8 mouse cellular contexts compared by ENCODE assay signal in the genomic region with DNA sequence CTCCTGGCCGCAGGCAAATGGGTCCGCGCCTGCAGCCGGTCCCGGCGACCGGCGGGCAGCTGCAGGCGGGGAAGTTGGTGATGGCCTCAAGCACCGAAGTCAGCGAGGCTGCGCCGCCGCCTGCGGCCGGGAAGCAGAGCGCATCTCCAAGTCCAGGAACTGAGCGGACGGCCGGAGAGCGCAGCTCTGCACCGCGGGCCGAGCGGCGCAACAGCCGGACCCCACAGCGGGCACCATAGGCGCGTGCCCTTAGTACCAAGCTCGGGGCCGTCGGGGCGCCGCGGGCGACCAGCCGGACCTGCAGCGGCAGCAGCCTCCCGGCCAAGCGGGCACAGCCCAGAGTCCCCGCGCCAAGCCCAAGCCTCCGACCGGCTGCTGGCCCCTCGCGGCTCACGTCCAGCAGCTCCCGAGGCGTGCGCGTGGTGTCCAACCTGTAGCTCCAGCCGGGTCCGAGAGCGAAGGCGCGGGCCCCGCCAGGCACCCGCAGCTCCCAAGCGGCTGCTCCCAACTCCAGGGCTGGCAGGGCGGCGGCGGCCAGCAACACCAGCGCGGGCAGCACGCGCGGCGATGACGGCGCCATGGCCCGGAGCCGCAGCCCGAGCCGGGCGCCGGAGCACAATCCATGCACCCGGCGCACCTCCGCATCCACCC. TPM values are rescaled to one million over a fixed set of nuclear protein-coding genes. Genes with fewer than 3 reads are reported as not detected.
DNase-seq lines count a peak whose midpoint lies in the region; ATAC-seq and TF ChIP-seq lines count a peak whose summit lies in the region.

A gene (minus strand): TSS at position 587 of the 651 bp plus-strand sequence.

- TF ChIP-seq POLR2A in liver, adult 2 months (IDR thresholded peaks at IDR 0.05; ENCODE audit: extremely low read depth, insufficient read depth, low read length) = no peak
- TF ChIP-seq POLR2A in small intestine, adult 2 months (IDR thresholded peaks at IDR 0.05; ENCODE audit: low read depth, low read length) = no peak

- H3K27me3 ChIP-seq in liver, adult 2 months (ENCODE audit: control insufficient read depth, insufficient read depth, low read length) = peaks cover 18% of the 10 kb centered on the region
- H3K27me3 ChIP-seq in hindbrain, embryonic 15.5 days = peaks cover 41% of the 10 kb centered on the region
- H3K27me3 ChIP-seq in liver, embryonic 15.5 days = peaks cover 91% of the 10 kb centered on the region
- no peaks in the 10 kb centered on the region; the same call in 1 of the 2 replicates for H3K27me3 ChIP-seq in small intestine, adult 2 months (ENCODE audit: control insufficient read depth, insufficient read depth, low read length)

- peak within 1 kb of the TSS; percentile 8; the same call in 1 of the 2 replicates for H3K4me3 ChIP-seq in liver, adult 2 months (ENCODE audit: insufficient read depth, low read depth, low read length)
- H3K4me3 ChIP-seq in hindbrain, embryonic 15.5 days = peak within 1 kb of the TSS; percentile 47
- peak within 1 kb of the TSS; percentile 48 for H3K4me3 ChIP-seq in liver, embryonic 15.5 days (replicated peaks)
- peak within 1 kb of the TSS; percentile 64 for H3K4me3 ChIP-seq in small intestine, adult 2 months (ENCODE audit: low read depth, low read length)

- H3K9ac ChIP-seq in liver, adult 2 months (ENCODE audit: low read depth, low read length) = no peak within 1 kb of the TSS
- H3K9ac ChIP-seq in hindbrain, embryonic 15.5 days = peak within 1 kb of the TSS; percentile 39
- H3K9ac ChIP-seq in liver, embryonic 15.5 days = no peak within 1 kb of the TSS

- TF ChIP-seq CTCF in liver, adult 2 months (IDR thresholded peaks at IDR 0.05; ENCODE audit: low read depth, low read length) = no peak
- TF ChIP-seq CTCF in small intestine, adult 2 months (IDR thresholded peaks at IDR 0.05; ENCODE audit: extremely low read depth, insufficient read length, insufficient replicate concordance, low read depth, low read length) = no peak

- H3K9me3 ChIP-seq in hindbrain, embryonic 15.5 days = no peaks in the 10 kb centered on the region
- no peaks in the 10 kb centered on the region for H3K9me3 ChIP-seq in liver, embryonic 15.5 days (replicated peaks)

- H3K4me2 ChIP-seq in hindbrain, embryonic 15.5 days = peak within 1 kb of the TSS; percentile 79
- H3K4me2 ChIP-seq in liver, embryonic 15.5 days = peak within 1 kb of the TSS; percentile 67

- peak; percentile 16 for ATAC-seq in hindbrain, embryonic 15.5 days (ENCODE audit: low FRiP score, low read depth)
- no peak for ATAC-seq in liver, embryonic 15.5 days (ENCODE audit: insufficient read depth)

- no peak for DNase-seq in liver, adult 2 months (ENCODE audit: extremely low read depth, low read depth, low spot score)
- no peak for DNase-seq in liver
- peak; percentile 72 for DNase-seq in embryo, embryonic 9.5 days (ENCODE audit: extremely low spot score)
- DNase-seq in urinary bladder, adult 18-20 months (ENCODE audit: low spot score in 2 of 2) = no peak
- DNase-seq in cerebellum, adult 11-12 months = no peak

- no peaks in the 10 kb centered on the region for H3K36me3 ChIP-seq in liver, adult 2 months (ENCODE audit: control insufficient read depth, insufficient read depth, low read length)
- H3K36me3 ChIP-seq in hindbrain, embryonic 15.5 days = no peaks in the 10 kb centered on the region
- H3K36me3 ChIP-seq in liver, embryonic 15.5 days (replicated peaks) = no peaks in the 10 kb centered on the region
- H3K36me3 ChIP-seq in small intestine, adult 2 months (ENCODE audit: control insufficient read depth, insufficient read depth, low read length) = no peaks in the 10 kb centered on the region

- no peaks in the 10 kb centered on the region for H3K79me2 ChIP-seq in liver, adult 2 months (ENCODE audit: control insufficient read depth, insufficient read depth, low read length)

- H3K4me1 ChIP-seq in liver, adult 2 months (ENCODE audit: control insufficient read depth, insufficient read depth, low read length) = no peaks in the 10 kb centered on the region
- peaks cover 28% of the 10 kb centered on the region for H3K4me1 ChIP-seq in hindbrain, embryonic 15.5 days (replicated peaks)
- H3K4me1 ChIP-seq in liver, embryonic 15.5 days (replicated peaks) = peaks cover 23% of the 10 kb centered on the region
- peaks cover 12% of the 10 kb centered on the region for H3K4me1 ChIP-seq in small intestine, adult 2 months (ENCODE audit: control insufficient read depth, insufficient read depth, insufficient read length, low read length)

- H3K27ac ChIP-seq in liver, adult 2 months (replicated peaks; ENCODE audit: insufficient read depth, low read depth, low read length) = no peak within 1 kb of the TSS
- peak within 1 kb of the TSS; percentile 61 for H3K27ac ChIP-seq in hindbrain, embryonic 15.5 days (replicated peaks)
- H3K27ac ChIP-seq in liver, embryonic 15.5 days (replicated peaks) = no peak within 1 kb of the TSS
- H3K27ac ChIP-seq in small intestine, adult 2 months (ENCODE audit: insufficient read depth, low read depth, low read length) = no peak within 1 kb of the TSS; the same call in 1 of the 2 replicates

- WGBS in liver, adult 2 months = 2% methylated on average over 78 of the region's 80 CpGs
- WGBS in hindbrain, embryonic 15.5 days = under 1% methylated on average over 68 of the region's 80 CpGs
- 1% methylated on average over 78 of the region's 80 CpGs for WGBS in liver, embryonic 15.5 days (ENCODE audit: insufficient replicate concordance)
- WGBS in small intestine, adult 2 months = under 1% methylated on average over 78 of the region's 80 CpGs

RNA-seq across cellular contexts. Expression of the gene that starts here (rescaled TPM):
- total RNA-seq in liver, adult 2 months (2014; rRNA removed) = 2.4 and 3.7 TPM in 2 replicates
- 11.5 and 12.4 TPM in 2 replicates for polyA plus RNA-seq in liver, adult 2 months (2012; rRNA removed)
- 1.4 and 1.6 TPM in 2 replicates for polyA plus RNA-seq in hindbrain, embryonic 15.5 days (2015; fragmentation: Nextera tagmentation; extraction: Ambion mirVana)
- 0.01 and 0.08 TPM in 2 replicates for polyA plus RNA-seq in liver, embryonic 15.5 days (2015; fragmentation: Nextera tagmentation; extraction: Ambion mirVana)
- 2.9 and 4.7 TPM in 2 replicates for polyA plus RNA-seq in small intestine, adult 2 months (2012; rRNA removed)

Comparison
In these comparisons a context has a peak if more than half of its experiments do, and no peak if none do; other contexts are left out.
1. H3K4me3 ChIP-seq: peak in every context shown above with its lines; median percentile 64 in small intestine, adult 2 months; 48 in liver, embryonic 15.5 days; 47 in hindbrain, embryonic 15.5 days; 8 in liver, adult 2 months.